Mouse (Mus musculus): Measurements from ENCODE around the gene Pik3cd.

- TF ChIP-seq POLR2A (IDR thresholded peaks at IDR 0.05; ENCODE audit: low read depth, low read length) (no peak), CTCF (IDR thresholded peaks at IDR 0.05; ENCODE audit: extremely low read depth, insufficient read length, insufficient replicate concordance, low read depth, low read length) (peak; percentile 71; the same call in 1 of the 2 replicates)
Observed at GRCm38 (mm10) chr4:149654232-149654631, 48.1 kb downstream of the Pik3cd start.
